Mouse (Mus musculus): ENCODE measurements around the gene Mef2a. TPM values are rescaled to one million over a fixed set of nuclear protein-coding genes. Genes with fewer than 3 reads are reported as not detected.

The Mef2a gene
- polyA plus RNA-seq, 1 experiment from 2014 or later: 27.9 TPM

- Histone ChIP-seq H3K4me1 (ENCODE audit: control insufficient read depth, insufficient read depth, low read length) (no peaks in the 10 kb centered on the region), H3K9me3 (replicated peaks; ENCODE audit: control insufficient read depth, low read length) (no peaks in the 10 kb centered on the region), H3K27me3 (replicated peaks; ENCODE audit: control insufficient read depth, insufficient read depth, low read length) (no peaks in the 10 kb centered on the region), H3K27ac (ENCODE audit: low read depth, low read length) (no peak overlapping the region), H3K36me3 (ENCODE audit: control insufficient read depth, insufficient read depth, low read length) (peaks cover 9% of the 10 kb centered on the region), H3K9ac (ENCODE audit: low read length) (no peak overlapping the region), H3K4me3 (ENCODE audit: low read depth, low read length) (no peak overlapping the region), H3K4me2 (ENCODE audit: low read length) (no peak overlapping the region)
- DNase-seq (ENCODE audit: low spot score): no peak
- no peak for ATAC-seq
- 80% methylated on average over 1 of the region's 1 CpGs for WGBS
Measured at GRCm38 (mm10) chr7:67245255-67245654, 127.4 kb downstream of the Mef2a start.

GRCm38 (mm10) chr7:67243894-67244282 lies 128.8 kb downstream of the Mef2a start:
- Histone ChIP-seq H3K4me3 (ENCODE audit: low read depth, low read length) (no peak overlapping the region), H3K9ac (ENCODE audit: low read length) (no peak overlapping the region), H3K9me3 (replicated peaks; ENCODE audit: control insufficient read depth, low read length) (no peaks in the 10 kb centered on the region), H3K36me3 (ENCODE audit: control insufficient read depth, insufficient read depth, low read length) (peaks cover 15% of the 10 kb centered on the region), H3K27me3 (replicated peaks; ENCODE audit: control insufficient read depth, insufficient read depth, low read length) (no peaks in the 10 kb centered on the region), H3K4me2 (ENCODE audit: low read length) (no peak overlapping the region), H3K4me1 (ENCODE audit: control insufficient read depth, insufficient read depth, low read length) (no peaks in the 10 kb centered on the region), H3K27ac (ENCODE audit: low read depth, low read length) (no peak overlapping the region)
- ATAC-seq: no peak
- peak; percentile 42 for DNase-seq (ENCODE audit: low spot score)
- 31% methylated on average over 4 of the region's 4 CpGs for WGBS

- DNase-seq (ENCODE audit: low spot score) (peak; percentile 77), ATAC-seq (peak; percentile 67; the same call in 1 of the 2 replicates)
- no peak overlapping the region for H3K4me2 ChIP-seq (ENCODE audit: low read length)
- no peaks in the 10 kb centered on the region for H3K27me3 ChIP-seq (replicated peaks; ENCODE audit: control insufficient read depth, insufficient read depth, low read length)
- H3K36me3 ChIP-seq (ENCODE audit: control insufficient read depth, insufficient read depth, low read length): peaks cover 20% of the 10 kb centered on the region
- 52% methylated on average over 2 of the region's 2 CpGs for WGBS
- H3K4me3 ChIP-seq (ENCODE audit: low read depth, low read length): no peak overlapping the region
- no peaks in the 10 kb centered on the region for H3K4me1 ChIP-seq (ENCODE audit: control insufficient read depth, insufficient read depth, low read length)
- no peak overlapping the region for H3K9ac ChIP-seq (ENCODE audit: low read length)
- H3K27ac ChIP-seq (ENCODE audit: low read depth, low read length): no peak overlapping the region
- H3K9me3 ChIP-seq (replicated peaks; ENCODE audit: control insufficient read depth, low read length): no peaks in the 10 kb centered on the region
Measured at GRCm38 (mm10) chr7:67243121-67243893, 129.4 kb downstream of the Mef2a start.

GRCm38 (mm10) chr7:67241969-67242368 lies 130.7 kb downstream of the Mef2a start:
- no peak overlapping the region for H3K4me2 ChIP-seq (ENCODE audit: low read length)

GRCm38 (mm10) chr7:67237752-67238151 lies 134.9 kb downstream of the Mef2a start:
- DNase-seq (ENCODE audit: low spot score) (no peak), ATAC-seq (no peak)
- WGBS: 88% methylated on average over 2 of the region's 2 CpGs
- Histone ChIP-seq H3K4me2 (ENCODE audit: low read length) (no peak overlapping the region), H3K27me3 (replicated peaks; ENCODE audit: control insufficient read depth, insufficient read depth, low read length) (no peaks in the 10 kb centered on the region), H3K36me3 (ENCODE audit: control insufficient read depth, insufficient read depth, low read length) (peaks cover 50% of the 10 kb centered on the region), H3K9ac (ENCODE audit: low read length) (no peak overlapping the region), H3K9me3 (replicated peaks; ENCODE audit: control insufficient read depth, low read length) (no peaks in the 10 kb centered on the region), H3K4me1 (ENCODE audit: control insufficient read depth, insufficient read depth, low read length) (no peaks in the 10 kb centered on the region), H3K4me3 (ENCODE audit: low read depth, low read length) (no peak overlapping the region), H3K27ac (ENCODE audit: low read depth, low read length) (no peak overlapping the region)

More at GRCm38 (mm10) chr7:67241969-67242368, 130.7 kb downstream of the Mef2a start:
- ATAC-seq (no peak), DNase-seq (ENCODE audit: low spot score) (no peak)
- peaks cover 21% of the 10 kb centered on the region for H3K36me3 ChIP-seq (ENCODE audit: control insufficient read depth, insufficient read depth, low read length)
- H3K27ac ChIP-seq (ENCODE audit: low read depth, low read length): no peak overlapping the region
- H3K9ac ChIP-seq (ENCODE audit: low read length): no peak overlapping the region
- WGBS: 85% methylated on average over 3 of the region's 3 CpGs
- H3K4me3 ChIP-seq (ENCODE audit: low read depth, low read length): no peak overlapping the region
- no peaks in the 10 kb centered on the region for H3K27me3 ChIP-seq (replicated peaks; ENCODE audit: control insufficient read depth, insufficient read depth, low read length)
- no peaks in the 10 kb centered on the region for H3K9me3 ChIP-seq (replicated peaks; ENCODE audit: control insufficient read depth, low read length)
- no peaks in the 10 kb centered on the region for H3K4me1 ChIP-seq (ENCODE audit: control insufficient read depth, insufficient read depth, low read length)

- Histone ChIP-seq H3K27ac (ENCODE audit: low read depth, low read length) (no peak overlapping the region), H3K9ac (ENCODE audit: low read length) (no peak overlapping the region), H3K4me2 (ENCODE audit: low read length) (no peak overlapping the region), H3K4me1 (ENCODE audit: control insufficient read depth, insufficient read depth, low read length) (no peaks in the 10 kb centered on the region), H3K27me3 (replicated peaks; ENCODE audit: control insufficient read depth, insufficient read depth, low read length) (no peaks in the 10 kb centered on the region), H3K9me3 (replicated peaks; ENCODE audit: control insufficient read depth, low read length) (no peaks in the 10 kb centered on the region), H3K4me3 (ENCODE audit: low read depth, low read length) (no peak overlapping the region), H3K36me3 (ENCODE audit: control insufficient read depth, insufficient read depth, low read length) (peaks cover 60% of the 10 kb centered on the region)
- no peak for DNase-seq (ENCODE audit: low spot score)
- WGBS: 93% methylated on average over 2 of the region's 2 CpGs
- ATAC-seq: no peak
Measured at GRCm38 (mm10) chr7:67236351-67236750, 136.3 kb downstream of the Mef2a start.

- H3K9ac ChIP-seq (ENCODE audit: low read length): no peak overlapping the region
- H3K9me3 ChIP-seq (replicated peaks; ENCODE audit: control insufficient read depth, low read length): no peaks in the 10 kb centered on the region
- no peak overlapping the region for H3K4me2 ChIP-seq (ENCODE audit: low read length)
- ATAC-seq (no peak), DNase-seq (ENCODE audit: low spot score) (no peak)
- H3K36me3 ChIP-seq (ENCODE audit: control insufficient read depth, insufficient read depth, low read length): peaks cover 61% of the 10 kb centered on the region
- 81% methylated on average over 8 of the region's 8 CpGs for WGBS
- H3K4me1 ChIP-seq (ENCODE audit: control insufficient read depth, insufficient read depth, low read length): 0 out of 2 replicates have a peak, but pooled peaks cover 3% of the 10 kb centered on the region
- no peak overlapping the region for H3K27ac ChIP-seq (ENCODE audit: low read depth, low read length)
- no peaks in the 10 kb centered on the region for H3K27me3 ChIP-seq (replicated peaks; ENCODE audit: control insufficient read depth, insufficient read depth, low read length)
- H3K4me3 ChIP-seq (ENCODE audit: low read depth, low read length): no peak overlapping the region
Measured at GRCm38 (mm10) chr7:67234797-67235196, 137.9 kb downstream of the Mef2a start.

GRCm38 (mm10) chr7:67232504-67232903 lies 140.2 kb downstream of the Mef2a start:
- H3K4me3 ChIP-seq (ENCODE audit: low read depth, low read length): no peak overlapping the region
- no peak overlapping the region for H3K4me2 ChIP-seq (ENCODE audit: low read length)
- 0 out of 2 replicates have a peak, but pooled peaks cover 3% of the 10 kb centered on the region for H3K4me1 ChIP-seq (ENCODE audit: control insufficient read depth, insufficient read depth, low read length)
- DNase-seq (ENCODE audit: low spot score) (no peak), ATAC-seq (no peak)
- no peak overlapping the region for H3K27ac ChIP-seq (ENCODE audit: low read depth, low read length)
- no peaks in the 10 kb centered on the region for H3K27me3 ChIP-seq (replicated peaks; ENCODE audit: control insufficient read depth, insufficient read depth, low read length)
- no peak overlapping the region for H3K9ac ChIP-seq (ENCODE audit: low read length)
- 92% methylated on average over 14 of the region's 14 CpGs for WGBS
- H3K36me3 ChIP-seq (ENCODE audit: control insufficient read depth, insufficient read depth, low read length): peaks cover 50% of the 10 kb centered on the region
- no peaks in the 10 kb centered on the region for H3K9me3 ChIP-seq (replicated peaks; ENCODE audit: control insufficient read depth, low read length)

- Histone ChIP-seq H3K27ac (ENCODE audit: low read depth, low read length) (peak overlapping the region; percentile 27; the same call in 1 of the 2 replicates), H3K9me3 (replicated peaks; ENCODE audit: control insufficient read depth, low read length) (no peaks in the 10 kb centered on the region), H3K27me3 (replicated peaks; ENCODE audit: control insufficient read depth, insufficient read depth, low read length) (no peaks in the 10 kb centered on the region), H3K36me3 (ENCODE audit: control insufficient read depth, insufficient read depth, low read length) (peaks cover 46% of the 10 kb centered on the region), H3K9ac (ENCODE audit: low read length) (no peak overlapping the region), H3K4me2 (ENCODE audit: low read length) (no peak overlapping the region), H3K4me3 (ENCODE audit: low read depth, low read length) (no peak overlapping the region), H3K4me1 (ENCODE audit: control insufficient read depth, insufficient read depth, low read length) (0 out of 2 replicates have a peak, but pooled peaks cover 3% of the 10 kb centered on the region)
- no peak for ATAC-seq
- no peak for DNase-seq (ENCODE audit: low spot score)
- 82% methylated on average over 3 of the region's 3 CpGs for WGBS
Measured at GRCm38 (mm10) chr7:67230640-67231140, 142.0 kb downstream of the Mef2a start.
